Comparison of ENCODE assay signal across 13 mouse cellular contexts in genomic region chr17:59138791-59139190, GRCm38 (mm10).
"Had no signal": no experiment of that assay in that cellular context is flagged by ENCODE, and none has a peak within 500 bp of the region (broad histone marks: within the 10 kb centered on the region; RNA-seq: fewer than 3 reads in every experiment).

No protein-coding gene starts in this region.

- H3K27ac ChIP-seq: lung, embryonic 15.5 days; macrophage; midbrain, embryonic 13.5 days; midbrain, embryonic 15.5 days; neural tube, embryonic 12.5 days had no signal

- H3K4me1 ChIP-seq: lung, embryonic 15.5 days; megakaryocyte, embryonic 14.5 days; neural tube, embryonic 12.5 days had no signal

- DNase-seq: lung, adult 2 months; lung, postnatal 14 days; lung, postnatal 36 days; right cerebral cortex, postnatal 14 days; thymus, adult 18-20 months; thymus, postnatal 14 days; thymus, postnatal 36 days had no signal

- H3K4me3 ChIP-seq: lung, embryonic 15.5 days; megakaryocyte, embryonic 14.5 days; midbrain, embryonic 13.5 days; midbrain, embryonic 15.5 days; neural tube, embryonic 12.5 days had no signal
